Mouse (Mus musculus) megakaryocyte progenitor cell, adult 5-6 weeks (primary cell): Measurements from ENCODE around the gene Atp1b1. TPM values are rescaled to one million over a fixed set of nuclear protein-coding genes. Genes with fewer than 3 reads are reported as not detected.

Source experiments
- ATAC-seq: replicated peaks from 2 replicates; pipeline ENCODE4 v1.8.0; 2016; ENCODE audit warnings: mild to moderate bottlenecking, moderate TSS enrichment, inconsistent platforms; ENCODE audit not compliant: poor library complexity
- total RNA-seq, 2 experiments: library from RNA; stranded (forward) in 1 of 2; stranded (reverse) in 1 of 2; fragments of 157-497, 149-512 nt in 1 of 2; fragments of 200-1000 nt in 1 of 2; gene quantifications; 2 replicates each; pipeline versions ENCODE4 v1.2.3 to v1.2.4; 2015 to 2017

The Atp1b1 gene
- total RNA-seq, 2 experiments from 2014 or later = 11.8 to 15.2 TPM

DNA sequence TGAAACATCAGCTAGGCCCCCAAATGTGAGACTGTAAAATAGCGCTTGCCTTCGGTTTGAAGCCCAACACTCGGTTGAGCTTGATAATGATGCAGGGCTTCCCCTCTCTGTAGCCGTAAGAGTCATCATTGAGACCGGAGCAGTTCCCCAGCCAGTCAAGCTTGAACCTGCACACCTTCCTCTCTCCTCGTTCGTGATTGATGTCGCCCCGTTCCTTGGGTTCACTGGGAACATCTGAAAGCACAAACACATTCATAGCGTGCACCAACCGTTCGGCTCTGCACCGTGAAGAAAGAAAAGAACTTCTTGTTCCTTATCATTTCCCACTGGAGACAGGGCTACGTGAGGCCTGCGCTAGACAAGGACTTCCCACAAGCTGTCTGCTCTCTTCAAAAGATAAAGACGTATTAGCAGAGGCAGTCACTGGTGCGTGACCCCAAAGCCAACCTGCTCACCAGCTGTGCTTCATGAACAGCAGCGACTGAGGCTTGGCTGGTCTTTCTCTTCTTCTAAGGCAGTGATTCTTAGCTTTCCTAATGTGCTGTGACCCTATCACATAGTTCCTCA, 16.7 kb downstream of the Atp1b1 start:
- ATAC-seq = peak; percentile 49

- peak; percentile 69 for ATAC-seq
Observed at GRCm38 (mm10) chr1:164440708-164441407, 17.3 kb downstream of the Atp1b1 start.

DNA sequence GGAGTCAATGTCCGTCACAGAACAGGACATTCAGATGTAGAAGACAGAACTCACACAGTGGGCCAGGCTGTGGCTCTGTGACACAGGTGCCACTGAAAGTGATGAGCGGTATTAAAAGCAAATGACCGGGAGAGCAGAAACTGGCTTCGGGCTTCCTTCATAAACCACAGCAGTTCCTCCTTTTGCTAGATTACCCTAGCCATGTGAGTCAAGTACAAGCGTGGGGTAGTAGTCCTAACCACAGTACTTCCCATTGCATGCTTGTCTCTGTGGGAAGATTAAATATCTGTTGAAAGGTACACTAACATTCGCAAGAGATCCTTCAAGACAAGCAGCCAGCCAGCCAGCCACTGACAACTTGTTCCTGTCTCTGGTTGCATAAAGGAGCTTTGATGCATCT, 17.9 kb downstream of the Atp1b1 start:
- ATAC-seq = peak; percentile 88

GRCm38 (mm10) chr1:164436749-164437148, 21.4 kb downstream of the Atp1b1 start:
- ATAC-seq = no peak

GRCm38 (mm10) chr1:164434049-164434448, 24.1 kb downstream of the Atp1b1 start:
- no peak for ATAC-seq

DNA sequence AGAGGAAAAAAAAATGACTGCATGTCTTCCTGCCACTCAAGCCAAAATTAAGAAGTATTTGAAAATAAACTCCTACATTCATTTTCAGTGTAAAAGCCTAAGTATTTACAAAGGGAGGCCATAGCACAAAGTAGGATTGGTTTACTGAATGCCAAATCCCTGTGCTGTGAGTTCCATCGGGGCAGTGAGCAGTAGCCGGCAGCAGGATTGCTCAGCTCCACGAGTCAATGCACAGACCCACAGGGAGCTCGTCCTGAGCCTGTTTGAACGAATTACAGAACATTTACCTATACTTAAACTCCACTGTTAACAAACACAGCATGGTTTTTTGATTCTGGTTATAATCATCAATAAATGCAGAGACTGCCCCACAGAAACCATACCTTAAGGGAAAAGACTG, 25.5 kb downstream of the Atp1b1 start:
- no peak for ATAC-seq

GRCm38 (mm10) chr1:164428644-164429043, 29.5 kb downstream of the Atp1b1 start:
- no peak for ATAC-seq

GRCm38 (mm10) chr1:164427777-164428176, 30.4 kb downstream of the Atp1b1 start:
- ATAC-seq = no peak

DNA sequence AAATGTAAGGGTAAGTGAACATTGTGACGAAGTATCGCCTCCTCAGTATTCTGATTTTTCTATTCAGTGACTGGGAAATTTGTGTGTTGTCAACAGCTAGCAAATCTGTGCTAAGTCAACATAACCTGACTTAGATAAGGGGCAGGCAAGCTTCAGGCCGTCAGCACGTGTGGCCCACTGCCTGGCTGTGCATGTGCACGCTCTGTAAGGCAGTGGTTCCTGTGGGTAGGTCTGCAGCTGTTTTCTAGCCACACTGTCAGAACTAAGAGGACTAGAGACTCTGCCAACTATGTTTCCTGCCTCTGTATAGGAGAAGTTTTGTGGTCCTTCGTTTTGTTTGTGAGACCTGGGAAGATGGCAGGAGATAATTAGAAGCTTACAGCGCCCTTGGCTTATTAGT, 31.9 kb downstream of the Atp1b1 start:
- ATAC-seq = peak; percentile 48; the same call in 1 of the 2 replicates

GRCm38 (mm10) chr1:164420623-164421354, 37.4 kb downstream of the Atp1b1 start:
- ATAC-seq = no peak

GRCm38 (mm10) chr1:164419401-164419800, 38.8 kb downstream of the Atp1b1 start:
- ATAC-seq = no peak

DNA sequence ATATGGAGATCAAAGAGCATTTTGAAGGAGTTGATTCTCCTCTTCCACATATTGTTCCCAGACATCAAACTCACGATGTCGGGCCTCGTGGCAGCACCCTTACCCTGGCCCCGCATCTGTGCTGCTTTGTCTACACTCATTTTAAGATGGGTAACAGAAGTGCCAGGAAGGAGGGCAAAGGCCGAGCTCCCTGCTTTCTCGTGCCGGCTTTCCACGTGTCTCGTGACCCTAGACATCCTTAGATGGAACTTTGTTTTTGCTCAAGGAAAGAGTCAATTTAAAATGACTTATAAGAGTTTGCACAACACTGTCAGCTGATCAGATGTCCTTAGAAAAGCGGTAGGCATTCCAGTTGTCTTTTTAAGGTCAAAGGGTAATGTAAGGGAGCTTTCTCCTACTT, 39.8 kb downstream of the Atp1b1 start:
- ATAC-seq = no peak

DNA sequence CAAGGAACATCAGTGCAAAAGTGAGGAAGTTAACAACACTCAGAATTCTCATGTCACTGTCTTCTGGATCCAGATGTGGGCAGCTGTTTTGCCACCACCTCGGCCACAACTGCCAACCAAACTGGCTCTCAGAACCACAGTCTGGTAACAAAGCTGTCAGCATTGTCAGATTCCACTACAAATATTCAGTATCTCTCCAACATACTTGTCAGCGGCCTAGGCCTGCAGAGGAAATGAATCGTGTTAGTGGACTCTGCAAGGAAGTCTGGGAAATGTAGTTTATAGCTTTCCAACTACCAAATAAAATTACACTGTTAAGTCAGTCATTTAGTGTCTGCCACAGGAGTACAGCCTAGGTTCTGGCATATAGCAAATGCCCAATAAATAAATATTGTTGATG, 40.6 kb downstream of the Atp1b1 start:
- ATAC-seq = no peak

GRCm38 (mm10) chr1:164416692-164417394, 41.3 kb downstream of the Atp1b1 start:
- no peak for ATAC-seq

GRCm38 (mm10) chr1:164415347-164415751, 42.8 kb downstream of the Atp1b1 start:
- ATAC-seq = no peak

DNA sequence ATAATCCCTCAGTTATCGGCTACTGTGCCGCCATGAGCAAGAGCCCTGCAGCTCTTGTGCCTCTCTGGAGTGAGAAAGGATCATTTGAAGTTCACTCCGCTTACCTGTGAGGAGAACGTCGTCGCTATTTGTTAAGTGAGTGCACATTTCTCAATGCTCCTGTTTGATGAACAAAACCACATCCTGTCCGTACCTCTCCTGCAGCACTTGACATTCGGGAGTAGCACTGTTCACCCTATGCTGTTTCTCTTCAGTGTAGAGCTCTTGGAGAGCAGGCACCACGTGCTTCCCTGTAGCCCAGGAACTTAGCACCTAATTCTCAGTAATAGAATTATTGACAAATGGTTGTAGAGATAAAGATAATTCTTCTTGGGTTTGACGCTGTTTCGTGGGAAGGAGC, 44.5 kb downstream of the Atp1b1 start:
- no peak for ATAC-seq

GRCm38 (mm10) chr1:164412906-164413305, 45.2 kb downstream of the Atp1b1 start:
- ATAC-seq = no peak

DNA sequence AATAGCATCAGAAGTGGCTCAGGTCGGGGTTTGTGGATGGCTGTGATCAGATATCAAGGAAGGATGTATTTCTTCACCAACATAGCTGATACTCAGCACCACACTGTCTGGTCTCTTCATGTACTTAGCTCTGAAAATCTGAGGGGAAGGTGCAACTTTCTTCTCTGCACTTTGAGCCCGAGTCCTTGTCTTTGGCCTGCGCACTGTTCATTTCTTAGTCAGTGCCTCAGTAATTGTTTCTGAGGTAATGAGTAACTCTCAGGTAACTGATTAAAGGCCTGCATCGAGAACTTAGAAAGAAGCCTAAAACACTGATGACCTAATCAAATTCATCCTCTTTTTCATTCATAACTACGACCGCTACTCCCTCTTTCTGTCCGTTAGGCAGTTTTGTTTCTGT, 46.8 kb downstream of the Atp1b1 start:
- ATAC-seq = no peak

GRCm38 (mm10) chr1:164408655-164409054, 49.5 kb downstream of the Atp1b1 start:
- no peak for ATAC-seq

DNA sequence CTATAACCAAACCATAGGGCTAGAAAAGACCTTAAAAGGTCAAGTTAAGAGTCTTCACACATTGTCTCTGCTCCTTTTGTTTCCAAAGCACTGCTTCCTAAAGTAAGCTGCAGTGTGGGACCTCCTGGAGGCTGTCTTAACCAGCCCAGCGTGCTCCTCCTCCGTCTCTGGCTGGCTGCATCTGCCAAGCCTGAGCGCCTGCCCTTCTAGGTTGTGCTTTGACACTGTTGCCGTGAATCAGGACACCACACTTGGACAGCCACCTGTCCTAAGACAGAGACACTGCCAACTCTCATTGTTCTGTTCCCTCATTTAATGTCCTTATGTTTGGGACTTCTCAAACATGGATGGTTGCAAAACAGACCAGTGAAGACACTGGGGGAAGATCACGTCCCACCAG, 51.6 kb downstream of the Atp1b1 start:
- ATAC-seq = no peak

DNA sequence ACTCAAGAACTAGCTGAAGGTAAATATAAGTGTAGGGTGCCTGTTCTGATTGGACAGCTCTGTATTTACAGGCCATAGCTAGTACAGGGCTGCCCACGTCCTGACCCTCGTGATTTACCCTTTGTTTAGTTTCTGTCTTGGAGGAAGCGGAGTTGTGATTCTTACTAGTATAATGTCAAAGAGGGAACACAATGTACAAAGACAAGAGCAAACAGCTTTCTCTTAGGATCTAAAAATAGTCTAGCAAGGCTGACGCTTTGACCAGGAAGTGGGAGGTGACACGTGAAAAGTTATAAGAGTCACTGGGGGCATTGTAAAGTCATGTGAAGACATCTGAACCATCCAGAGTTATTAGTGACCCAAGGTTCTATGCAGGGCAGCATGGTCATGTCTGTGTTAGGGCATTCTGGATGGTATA, 52.8 kb downstream of the Atp1b1 start:
- ATAC-seq = no peak

GRCm38 (mm10) chr1:164399578-164399977, 58.6 kb downstream of the Atp1b1 start:
- ATAC-seq = no peak
